Mouse (Mus musculus) common myeloid progenitor, adult 5-6 weeks (primary cell): ENCODE data around the gene Ksr1. TPM values are rescaled to one million over a fixed set of nuclear protein-coding genes. Genes with fewer than 3 reads are reported as not detected.
"Not testable (repeated sequence)": the region's sequence is repeated elsewhere in the genome, so short reads cannot be mapped to it uniquely, and the experiment has no call there.

Experiments
- ATAC-seq: replicated peaks from 2 replicates; pipeline ENCODE4 v1.8.0; 2016; ENCODE audit warnings: low read depth, mild to moderate bottlenecking, moderate TSS enrichment, inconsistent platforms; ENCODE audit not compliant: poor library complexity, severe bottlenecking
- total RNA-seq: library from RNA; stranded (forward); fragments of 200-1000, 187-1606 nt; gene quantifications from 2 replicates; pipeline ENCODE4 v1.2.3, GENCODE M21; 2017

The Ksr1 gene
- total RNA-seq, 1 experiment from 2014 or later: 7.9 TPM

- no peak for ATAC-seq
These were observed 147.1 kb downstream of the Ksr1 start for GRCm38 (mm10) chr11:78999118-78999517.

GRCm38 (mm10) chr11:78990875-78991543, 155.2 kb downstream of the Ksr1 start:
- ATAC-seq: not testable (repeated sequence)

DNA sequence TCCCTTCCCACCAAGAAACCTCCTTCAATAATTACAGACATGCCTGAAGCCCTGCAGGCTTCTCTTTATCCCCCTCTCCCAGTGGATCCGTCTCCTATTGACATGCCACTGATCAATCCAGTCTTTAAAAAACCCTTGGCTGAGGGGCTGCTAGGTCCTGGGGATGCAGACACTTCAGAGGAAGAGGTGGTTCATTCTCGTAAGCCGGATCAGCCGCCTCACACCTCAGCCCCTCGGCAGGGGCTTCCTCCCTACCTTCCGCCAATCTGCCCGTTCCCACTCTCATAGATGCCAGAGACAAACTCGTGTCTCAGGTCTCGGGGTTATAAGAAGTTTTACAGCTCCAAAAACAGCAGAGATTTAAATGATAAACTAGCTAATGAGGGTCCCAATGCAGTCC, 156.1 kb downstream of the Ksr1 start:
- no peak for ATAC-seq

GRCm38 (mm10) chr11:78989206-78989605, 157.0 kb downstream of the Ksr1 start:
- ATAC-seq: not testable (repeated sequence)

- ATAC-seq: no peak
These were observed 159.8 kb downstream of the Ksr1 start for GRCm38 (mm10) chr11:78986311-78987002.

- no peak for ATAC-seq
These were observed 160.7 kb downstream of the Ksr1 start for GRCm38 (mm10) chr11:78985505-78985904.

- ATAC-seq: peak; percentile 80
These were observed 161.6 kb downstream of the Ksr1 start, which contains the start of gene Lgals9 for GRCm38 (mm10) chr11:78984483-78985177. TSS of gene Lgals9 (minus strand) at chr11:78984946.

- no peak for ATAC-seq
These were observed 162.7 kb downstream of the Ksr1 start for GRCm38 (mm10) chr11:78983539-78983938.

DNA sequence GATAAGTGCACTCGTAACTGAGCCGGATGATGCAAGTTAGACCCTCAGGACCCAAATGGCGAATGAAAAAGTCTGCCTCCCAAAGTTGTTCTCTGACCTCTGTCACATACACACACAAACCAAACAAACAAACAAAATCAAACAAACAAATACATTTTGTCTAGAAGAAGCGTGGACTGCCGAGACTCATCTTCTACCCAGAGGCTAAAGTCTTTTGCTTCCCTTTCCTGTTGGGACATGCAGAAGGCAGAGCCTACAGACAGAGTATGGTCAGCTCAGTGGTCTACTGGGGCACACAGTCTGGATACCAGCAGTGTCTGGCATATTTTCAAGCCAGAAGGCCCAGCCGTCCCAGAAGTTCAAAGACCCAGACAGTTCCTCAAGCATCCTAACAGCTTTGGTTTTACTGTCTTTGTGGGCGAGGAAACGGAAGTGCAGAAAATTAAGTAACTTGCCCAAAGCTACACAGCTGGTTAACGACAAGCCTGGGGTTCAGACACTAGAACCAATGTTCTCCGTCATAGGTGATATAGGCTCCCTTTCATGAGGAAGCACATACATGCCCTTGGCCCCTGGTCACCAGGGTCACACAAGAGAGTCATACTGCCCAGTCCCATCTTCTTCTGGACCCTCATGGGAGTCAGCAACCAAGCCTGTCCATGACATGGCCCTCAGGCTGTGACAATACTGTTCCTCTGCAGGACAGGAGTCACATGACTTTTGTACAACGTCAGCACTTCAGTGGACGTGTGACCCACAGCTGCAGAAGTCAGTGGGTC, 163.5 kb downstream of the Ksr1 start:
- ATAC-seq: peak; percentile 46

GRCm38 (mm10) chr11:78982042-78982441, 164.2 kb downstream of the Ksr1 start:
- ATAC-seq: no peak

DNA sequence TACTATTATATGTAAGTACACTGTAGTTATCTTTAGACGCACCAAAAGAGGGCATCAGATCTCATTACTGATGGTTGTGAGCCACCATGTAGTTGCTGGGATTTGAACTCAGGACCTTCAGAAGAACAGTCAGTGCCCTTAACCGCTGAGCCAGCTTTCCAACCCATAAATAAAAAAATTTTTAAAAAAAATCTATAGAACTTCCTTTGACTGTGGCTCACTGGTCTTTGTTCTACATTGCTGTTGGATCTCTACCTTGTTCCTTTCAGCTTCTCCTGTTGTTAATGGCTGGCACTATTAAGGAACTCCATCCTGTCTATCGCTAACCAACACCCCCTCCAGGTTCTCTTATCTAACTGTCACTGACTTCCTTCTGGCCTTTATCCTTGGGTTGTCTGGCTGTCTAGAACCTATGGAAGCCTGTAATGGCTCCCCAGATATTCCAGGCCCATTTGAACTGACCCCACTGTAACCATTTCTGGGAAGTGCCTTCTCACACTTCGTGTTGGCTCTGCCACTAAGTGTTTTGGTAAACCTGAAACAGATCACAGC, 166.0 kb downstream of the Ksr1 start:
- ATAC-seq: no peak

GRCm38 (mm10) chr11:78978176-78979019, 167.8 kb downstream of the Ksr1 start:
- ATAC-seq: no peak

DNA sequence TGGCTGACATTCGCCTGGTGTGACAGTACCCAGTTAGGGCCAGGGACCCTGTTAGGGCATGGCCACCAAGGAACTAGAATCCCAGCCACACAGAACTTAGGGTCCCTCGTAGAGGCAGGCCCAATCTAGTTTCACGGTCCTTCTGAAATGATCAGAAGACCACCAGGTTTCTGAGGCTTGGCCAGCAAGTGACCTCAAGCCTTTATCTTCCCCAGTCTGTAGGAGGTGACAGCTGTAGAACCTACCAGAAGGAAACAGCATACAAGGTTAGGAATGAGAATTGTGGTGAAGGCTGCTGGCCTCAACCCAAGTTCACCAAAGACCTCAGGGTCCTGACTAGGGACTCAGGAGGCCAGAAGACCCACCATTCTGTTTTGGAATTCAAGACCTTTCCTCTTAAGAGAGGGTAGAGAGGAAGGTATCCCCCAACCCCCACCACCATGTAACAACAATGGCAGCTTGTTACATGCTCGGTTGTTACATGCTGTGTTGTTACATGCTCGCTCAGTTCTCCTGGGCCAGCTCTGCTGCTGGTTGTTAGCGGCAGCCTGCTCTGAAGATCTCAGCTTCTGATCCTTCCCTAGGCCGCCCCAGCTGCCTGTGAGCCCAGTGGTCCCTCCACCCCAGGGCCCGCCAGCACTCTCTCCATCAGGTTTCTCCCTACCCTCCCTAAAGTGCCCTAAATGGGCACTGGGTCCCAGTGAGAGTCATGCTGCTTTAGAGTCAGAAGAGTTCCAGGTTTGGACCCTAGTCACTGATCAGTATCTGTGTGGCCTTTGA, 169.3 kb downstream of the Ksr1 start:
- ATAC-seq: no peak

- no peak for ATAC-seq
These were observed 172.6 kb downstream of the Ksr1 start for GRCm38 (mm10) chr11:78973381-78974150.

DNA sequence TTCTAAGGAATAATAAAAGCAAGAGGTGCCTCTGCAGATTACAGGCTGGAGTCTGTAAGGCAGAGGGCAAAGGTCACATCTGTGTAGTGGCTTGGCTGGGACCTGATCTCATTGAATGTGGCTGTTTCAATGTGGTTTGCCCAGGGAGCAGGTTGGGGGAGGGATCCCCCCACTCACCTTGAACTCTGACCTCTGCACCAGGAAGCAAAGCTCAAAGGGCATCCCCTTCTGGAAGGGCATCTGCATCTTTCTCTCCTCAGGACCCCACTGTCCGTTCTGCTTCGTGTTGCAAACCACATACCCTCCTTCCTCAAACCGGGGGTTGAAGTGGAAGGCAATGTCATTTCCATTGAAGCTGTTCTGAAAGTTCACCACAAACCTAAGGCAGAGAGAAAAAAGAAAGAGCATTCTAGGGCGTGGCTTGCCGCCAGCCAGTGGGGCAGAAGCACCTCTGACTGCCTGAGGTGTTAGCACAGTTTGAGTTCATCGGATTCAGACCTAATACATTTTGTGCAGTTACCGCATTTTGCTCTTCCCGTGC, 173.3 kb downstream of the Ksr1 start:
- ATAC-seq: peak; percentile 31; the same call in 1 of the 2 replicates

DNA sequence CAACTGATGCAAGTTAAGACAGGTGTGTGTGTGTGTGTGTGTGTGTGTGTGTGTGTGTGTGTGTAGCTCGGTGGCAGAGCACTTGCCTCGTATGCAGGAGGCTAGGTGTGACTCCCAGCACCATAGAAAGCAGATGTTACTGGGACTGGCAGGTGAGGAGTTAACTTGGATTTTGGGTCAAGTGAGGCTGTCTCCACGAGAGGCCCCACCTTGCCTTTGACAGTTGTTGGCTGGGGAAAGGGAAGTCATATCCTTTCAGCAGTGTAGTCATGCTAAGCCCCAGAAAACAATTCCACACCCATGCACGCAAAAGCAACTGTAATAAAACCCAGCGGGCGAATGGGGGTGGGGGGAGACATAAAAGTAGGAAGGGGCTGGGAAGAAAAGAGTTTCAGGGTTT, 173.9 kb downstream of the Ksr1 start:
- ATAC-seq: no peak

- no peak for ATAC-seq
These were observed 174.5 kb downstream of the Ksr1 start for GRCm38 (mm10) chr11:78971746-78972145.
